Mouse (Mus musculus): Measurements from ENCODE around the gene Sh3gl3.
"Not testable (repeated sequence)": the region's sequence is repeated elsewhere in the genome, so short reads cannot be mapped to it uniquely, and the experiment has no call there.

Gene Sh3gl3

GRCm38 (mm10) chr7:82236152-82236898 lies 62.7 kb downstream of the Sh3gl3 start:
- DNase-seq, result no peak

GRCm38 (mm10) chr7:82236899-82237162 lies 63.2 kb downstream of the Sh3gl3 start:
- no peak for DNase-seq

GRCm38 (mm10) chr7:82240424-82241240 lies 67.0 kb downstream of the Sh3gl3 start:
- DNase-seq, result no peak

GRCm38 (mm10) chr7:82244701-82245100 lies 71.1 kb downstream of the Sh3gl3 start:
- peak; percentile 58 for DNase-seq

GRCm38 (mm10) chr7:82248953-82249695 lies 75.5 kb downstream of the Sh3gl3 start:
- DNase-seq, result peak; percentile 36

- DNase-seq, result no peak
These were observed 79.7 kb downstream of the Sh3gl3 start for GRCm38 (mm10) chr7:82253309-82253708.

- DNase-seq, result no peak
These were observed 83.3 kb downstream of the Sh3gl3 start for GRCm38 (mm10) chr7:82256936-82257335.

GRCm38 (mm10) chr7:82257530-82257929 lies 83.9 kb downstream of the Sh3gl3 start:
- no peak for DNase-seq

- DNase-seq, result no peak
These were observed 86.6 kb downstream of the Sh3gl3 start for GRCm38 (mm10) chr7:82260210-82260609.

GRCm38 (mm10) chr7:82263141-82263540 lies 89.5 kb downstream of the Sh3gl3 start:
- DNase-seq, result peak; percentile 47

- no peak for DNase-seq
These were observed 90.5 kb downstream of the Sh3gl3 start for GRCm38 (mm10) chr7:82264119-82264518.

- no peak for DNase-seq
These were observed 91.7 kb downstream of the Sh3gl3 start for GRCm38 (mm10) chr7:82265365-82265764.

GRCm38 (mm10) chr7:82269948-82270347 lies 96.3 kb downstream of the Sh3gl3 start:
- no peak for DNase-seq

- DNase-seq, result no peak
These were observed 98.1 kb downstream of the Sh3gl3 start for GRCm38 (mm10) chr7:82271742-82272141.

- DNase-seq, result not testable (repeated sequence)
These were observed 99.2 kb downstream of the Sh3gl3 start for GRCm38 (mm10) chr7:82272875-82273274.

- DNase-seq, result peak; percentile 25
These were observed 100.5 kb downstream of the Sh3gl3 start for GRCm38 (mm10) chr7:82274011-82274709.

- DNase-seq, result no peak
These were observed 101.3 kb downstream of the Sh3gl3 start for GRCm38 (mm10) chr7:82274975-82275374.

- peak; percentile 51 for DNase-seq
These were observed 102.0 kb downstream of the Sh3gl3 start for GRCm38 (mm10) chr7:82275529-82276204.

- DNase-seq, result no peak
These were observed 108.4 kb downstream of the Sh3gl3 start for GRCm38 (mm10) chr7:82282011-82282410.

GRCm38 (mm10) chr7:82282464-82282863 lies 108.8 kb downstream of the Sh3gl3 start:
- peak; percentile 39 for DNase-seq

GRCm38 (mm10) chr7:82287242-82287641 lies 113.6 kb downstream of the Sh3gl3 start:
- DNase-seq, result no peak

GRCm38 (mm10) chr7:82293441-82293840 lies 119.8 kb downstream of the Sh3gl3 start:
- DNase-seq, result no peak

All from right cerebral cortex, postnatal 25 days (tissue).